Mouse (Mus musculus) stomach, postnatal 0 days (tissue): Measurements from ENCODE around the gene Cd44. TPM values are rescaled to one million over a fixed set of nuclear protein-coding genes. Genes with fewer than 3 reads are reported as not detected.

ENCODE experiments used
- ATAC-seq: fragments of 200-750 bp; cut with Nextera tagmentation; 2 replicates; pipeline ENCODE4 v1.8.0; 2017; ENCODE audit not compliant: low FRiP score, low TSS enrichment
- DNase-seq: peaks from one replicate; pipeline ENCODE4 v3.0.0-alpha.2; 2016; ENCODE audit warnings: low spot score
- H3K27ac ChIP-seq: fragments of 300-500 bp; sonication (generic); replicated peaks from 2 replicates; pipeline ENCODE4 v1.5.1; 2014; ENCODE audit warnings: mild to moderate bottlenecking, control low read depth
- H3K27me3 ChIP-seq: fragments of 300-500 bp; sonication (generic); 2 replicates; pipeline ENCODE4 v1.6.1; 2014; ENCODE audit warnings: low read length; ENCODE audit not compliant: control insufficient read depth, insufficient read depth
- H3K36me3 ChIP-seq: fragments of 300-500 bp; sonication (generic); 2 replicates; pipeline ENCODE4 v1.6.1; 2014; ENCODE audit warnings: low read length, mixed read lengths; ENCODE audit not compliant: control insufficient read depth, insufficient read depth
- H3K4me1 ChIP-seq: fragments of 300-500 bp; sonication (generic); replicated peaks from 2 replicates; pipeline ENCODE4 v1.6.1; 2014; ENCODE audit warnings: antibody characterized with exemption; ENCODE audit not compliant: control insufficient read depth, insufficient read depth
- H3K4me2 ChIP-seq: fragments of 300-500 bp; sonication (generic); replicated peaks from 2 replicates; pipeline ENCODE4 v1.6.1; 2014; ENCODE audit warnings: low read depth, mild to moderate bottlenecking, control low read depth, moderate library complexity
- H3K4me3 ChIP-seq: fragments of 300-500 bp; sonication (generic); 2 replicates; pipeline ENCODE4 v1.5.1; 2014; ENCODE audit warnings: low read depth, low read length, control low read depth
- H3K9ac ChIP-seq: fragments of 300-500 bp; sonication (generic); 2 replicates; pipeline ENCODE4 v1.6.1; 2014; ENCODE audit warnings: mild to moderate bottlenecking, low read length, control low read depth, mixed read lengths
- H3K9me3 ChIP-seq: fragments of 300-500 bp; sonication (generic); 2 replicates; pipeline ENCODE4 v1.6.1; 2016; ENCODE audit warnings: low read length; ENCODE audit not compliant: control insufficient read depth
- CTCF ChIP-seq: IDR thresholded peaks from 2 replicates; pipeline ENCODE4 v1.5.1; 2016; ENCODE audit warnings: antibody characterized with exemption, low read depth, mild to moderate bottlenecking, moderate library complexity
- EP300 ChIP-seq: optimal IDR thresholded peaks from 2 replicates; pipeline ENCODE3; 2016; ENCODE audit warnings: antibody characterized with exemption
- WGBS: fragments of 180-500 bp; shearing (Covaris S2); extraction: QIAGEN DNeasy Blood & Tissue Kit; methylation state at CpG from one replicate; pipeline ENCODE4 v1.1.7; 2014; 5-methylcytosine and 5-hydroxymethylcytosine counted together
- polyA plus RNA-seq: library from polyadenylated mRNA; unstranded; fragments of >200 nt; fragmentation: Nextera tagmentation; extraction: Ambion mirVana; gene quantifications from 2 replicates; pipeline ENCODE4 v1.2.1, GENCODE M21; 2015

The Cd44 gene
- polyA plus RNA-seq, 1 experiment from 2014 or later: 27.5 TPM

DNA sequence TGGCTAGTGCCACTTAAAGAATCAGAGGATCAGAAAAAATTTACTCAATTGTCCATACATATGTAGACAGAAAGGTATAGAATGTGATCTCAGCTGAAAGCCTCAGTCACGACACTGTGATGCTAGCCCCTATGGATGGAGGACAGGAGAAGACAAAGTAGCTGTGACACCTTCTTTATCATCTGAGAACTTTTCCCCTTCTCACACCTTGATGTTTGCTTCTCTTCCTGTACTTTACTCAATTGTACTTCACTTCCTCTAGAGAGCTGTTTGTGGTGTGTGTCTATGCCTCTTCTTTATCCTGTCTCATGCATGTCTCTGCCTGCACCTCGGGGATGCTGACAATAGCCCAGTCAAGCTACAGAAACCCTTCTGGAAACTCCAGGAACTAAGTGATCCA, 11.5 kb upstream of the Cd44 start:
- H3K27me3 ChIP-seq: no peaks in the 10 kb centered on the region
- TF ChIP-seq EP300: no peak
- TF ChIP-seq CTCF: no peak
- H3K4me2 ChIP-seq: no peak overlapping the region

GRCm38 (mm10) chr2:102912469-102912868, 11.0 kb upstream of the Cd44 start:
- H3K4me2 ChIP-seq: no peak overlapping the region
- no peak for TF ChIP-seq CTCF
- no peak for TF ChIP-seq EP300

More for the DNA sequence above, 11.5 kb upstream of the Cd44 start:
- DNase-seq (no peak), ATAC-seq (no peak)
- no peaks in the 10 kb centered on the region for H3K4me1 ChIP-seq
- H3K4me3 ChIP-seq: no peak overlapping the region
- no peak overlapping the region for H3K9ac ChIP-seq
- no peaks in the 10 kb centered on the region for H3K36me3 ChIP-seq
- H3K9me3 ChIP-seq: no peaks in the 10 kb centered on the region
- WGBS: 55% methylated on average over 2 of the region's 2 CpGs
- no peak overlapping the region for H3K27ac ChIP-seq

GRCm38 (mm10) chr2:102909403-102909802, 7.9 kb upstream of the Cd44 start:
- no peak for ATAC-seq
- Histone ChIP-seq H3K27me3 (no peaks in the 10 kb centered on the region), H3K9me3 (no peaks in the 10 kb centered on the region), H3K36me3 (no peaks in the 10 kb centered on the region), H3K4me1 (no peaks in the 10 kb centered on the region), H3K27ac (no peak overlapping the region), H3K9ac (no peak overlapping the region), H3K4me3 (no peak overlapping the region), H3K4me2 (no peak overlapping the region)
- 86% methylated on average over 1 of the region's 1 CpGs for WGBS
- TF ChIP-seq CTCF (no peak), EP300 (no peak)
- DNase-seq: no peak

More at GRCm38 (mm10) chr2:102912469-102912868, 11.0 kb upstream of the Cd44 start:
- Histone ChIP-seq H3K27me3 (no peaks in the 10 kb centered on the region), H3K4me1 (no peaks in the 10 kb centered on the region), H3K9ac (no peak overlapping the region), H3K4me3 (no peak overlapping the region), H3K9me3 (no peaks in the 10 kb centered on the region), H3K27ac (no peak overlapping the region), H3K36me3 (no peaks in the 10 kb centered on the region)
- no peak for DNase-seq
- WGBS: 64% methylated on average over 3 of the region's 3 CpGs
- no peak for ATAC-seq

DNA sequence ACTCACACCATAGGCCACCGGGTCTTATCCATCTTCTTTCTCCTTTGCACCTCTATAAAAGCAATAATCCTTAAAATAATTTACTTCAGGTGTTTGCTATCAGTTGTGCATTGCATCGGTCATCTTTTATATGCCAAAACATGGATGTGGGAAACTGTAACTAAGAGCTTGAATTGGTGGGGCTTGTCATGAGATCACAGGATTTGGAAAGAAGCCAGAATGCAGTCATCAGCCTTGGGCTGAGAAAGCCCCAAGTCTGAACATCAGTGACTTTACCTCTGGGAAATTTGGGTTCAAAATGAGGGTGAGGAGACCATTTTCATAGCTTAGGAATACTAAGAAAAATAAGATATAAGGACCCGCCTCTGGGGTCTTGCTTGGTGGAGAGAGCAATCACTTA, 4.1 kb upstream of the Cd44 start:
- H3K9me3 ChIP-seq: no peaks in the 10 kb centered on the region
- 72% methylated on average over 3 of the region's 3 CpGs for WGBS
- no peak for DNase-seq
- no peak overlapping the region for H3K4me3 ChIP-seq
- TF ChIP-seq CTCF: no peak
- no peak for TF ChIP-seq EP300
- H3K4me2 ChIP-seq: no peak overlapping the region
- H3K27ac ChIP-seq: no peak overlapping the region
- no peaks in the 10 kb centered on the region for H3K4me1 ChIP-seq
- no peaks in the 10 kb centered on the region for H3K36me3 ChIP-seq
- ATAC-seq: no peak
- H3K9ac ChIP-seq: no peak overlapping the region
- no peaks in the 10 kb centered on the region for H3K27me3 ChIP-seq

GRCm38 (mm10) chr2:102901828-102902223, 361 bp upstream of the Cd44 start:
- peak overlapping the region; percentile 80 for H3K4me2 ChIP-seq
- H3K4me3 ChIP-seq: peak overlapping the region; percentile 63
- ATAC-seq (peak; percentile 38; the same call in 1 of the 2 replicates), DNase-seq (no peak)
- H3K9me3 ChIP-seq: no peaks in the 10 kb centered on the region
- TF ChIP-seq CTCF (no peak), EP300 (no peak)
- peak overlapping the region; percentile 73 for H3K9ac ChIP-seq
- H3K36me3 ChIP-seq: no peaks in the 10 kb centered on the region
- H3K4me1 ChIP-seq: 0 out of 2 replicates have a peak, but pooled peaks cover 2% of the 10 kb centered on the region
- H3K27me3 ChIP-seq: no peaks in the 10 kb centered on the region
- WGBS: 14% methylated on average over 3 of the region's 3 CpGs
- H3K27ac ChIP-seq: 0 out of 2 replicates have a peak overlapping the region, but pooled peaks have one; percentile 81

GRCm38 (mm10) chr2:102900230-102900721, 1.2 kb downstream of the Cd44 start:
- ATAC-seq (no peak), DNase-seq (no peak)
- Histone ChIP-seq H3K27ac (peak overlapping the region; percentile 81), H3K9ac (peak overlapping the region; percentile 73), H3K4me2 (peak overlapping the region; percentile 80), H3K9me3 (no peaks in the 10 kb centered on the region), H3K27me3 (no peaks in the 10 kb centered on the region), H3K4me1 (0 out of 2 replicates have a peak, but pooled peaks cover 2% of the 10 kb centered on the region), H3K4me3 (peak overlapping the region; percentile 63), H3K36me3 (no peaks in the 10 kb centered on the region)
- WGBS: 46% methylated on average over 7 of the region's 7 CpGs
- no peak for TF ChIP-seq CTCF
- TF ChIP-seq EP300: no peak
